Mouse (Mus musculus) heart, postnatal 25 days (tissue): ENCODE measurements around the gene H2-D1. TPM values are rescaled to one million over a fixed set of nuclear protein-coding genes. Genes with fewer than 3 reads are reported as not detected.

Source experiments
- DNase-seq: peaks from one replicate; pipeline ENCODE4 v3.0.0; 2022; ENCODE audit warnings: low spot score
- intact Hi-C: fragments of 180-260 bp; cut with DNase I; formaldehyde crosslinking; loops from one replicate; pipeline ENCODE4 v1.15.1; 2025
- total RNA-seq, 2 experiments: library from RNA; stranded (reverse); gene quantifications; 2 replicates each; pipeline ENCODE4 v1.2.3; 2021

Gene H2-D1
- total RNA-seq, 2 experiments from 2014 or later = 84.3 to 89.6 TPM

GRCm38 (mm10) chr17:35236996-35237395, 25.5 kb upstream of the H2-D1 start:
- DNase-seq = no peak
- intact Hi-C loops = loop anchor here (5.0 to 10.0 kb wide), 3 partner anchors 115 to 235 kb away; partner anchors contain the start of genes Csnk2b, Gpank1, Sapcd1 and Vars

- DNase-seq = no peak
These were observed 25.0 kb upstream of the H2-D1 start for GRCm38 (mm10) chr17:35237504-35237903.

GRCm38 (mm10) chr17:35239700-35240099, 22.8 kb upstream of the H2-D1 start:
- intact Hi-C loops = loop anchor here (5.0 to 10.0 kb wide), 3 partner anchors 117 to 237 kb away; partner anchors contain the start of genes Csnk2b, Gpank1, Sapcd1 and Vars
- no peak for DNase-seq

More at GRCm38 (mm10) chr17:35237504-35237903, 25.0 kb upstream of the H2-D1 start:
- intact Hi-C loops = loop anchor here (5.0 to 10.0 kb wide), 3 partner anchors 115 to 235 kb away; partner anchors contain the start of genes Csnk2b, Gpank1, Sapcd1 and Vars

GRCm38 (mm10) chr17:35240384-35241304, 21.9 kb upstream of the H2-D1 start:
- DNase-seq = no peak
- intact Hi-C loops = no loop called here

GRCm38 (mm10) chr17:35241305-35242014, 21.1 kb upstream of the H2-D1 start, which contains the start of gene Ddx39b:
Gene Ddx39b (plus strand): TSS chr17:35241746.
- intact Hi-C loops = no loop called here

GRCm38 (mm10) chr17:35242015-35242941, 20.3 kb upstream of the H2-D1 start:
- no peak for DNase-seq
- intact Hi-C loops = no loop called here

More at GRCm38 (mm10) chr17:35241305-35242014, 21.1 kb upstream of the H2-D1 start, which contains the start of gene Ddx39b:
- peak; percentile 94 for DNase-seq

- intact Hi-C loops = no loop called here
- no peak for DNase-seq
These were observed 19.4 kb upstream of the H2-D1 start for GRCm38 (mm10) chr17:35243086-35243485.

GRCm38 (mm10) chr17:35244999-35245398, 17.5 kb upstream of the H2-D1 start:
- intact Hi-C loops = no loop called here

GRCm38 (mm10) chr17:35245731-35246623, 16.6 kb upstream of the H2-D1 start:
- intact Hi-C loops = loop anchor here (2.0 kb wide), 1 partner anchor 61 kb away; no protein-coding TSS in a partner anchor
- no peak for DNase-seq

More at GRCm38 (mm10) chr17:35244999-35245398, 17.5 kb upstream of the H2-D1 start:
- DNase-seq = no peak

- intact Hi-C loops = loop anchor here (2.0 kb wide), 1 partner anchor 60 kb away; no protein-coding TSS in a partner anchor
- DNase-seq = no peak
These were observed 15.4 kb upstream of the H2-D1 start for GRCm38 (mm10) chr17:35247144-35247543.

- DNase-seq = no peak
- intact Hi-C loops = no loop called here
These were observed 13.5 kb upstream of the H2-D1 start for GRCm38 (mm10) chr17:35248986-35249385.

- intact Hi-C loops = no loop called here
- no peak for DNase-seq
These were observed 12.9 kb upstream of the H2-D1 start for GRCm38 (mm10) chr17:35249451-35250197.

- no peak for DNase-seq
- intact Hi-C loops = no loop called here
These were observed 12.0 kb upstream of the H2-D1 start for GRCm38 (mm10) chr17:35250348-35251120.

GRCm38 (mm10) chr17:35251162-35251719, 11.3 kb upstream of the H2-D1 start:
- intact Hi-C loops = no loop called here
- DNase-seq = no peak

- no peak for DNase-seq
- intact Hi-C loops = no loop called here
These were observed 10.5 kb upstream of the H2-D1 start for GRCm38 (mm10) chr17:35251981-35252380.

- intact Hi-C loops = no loop called here
- no peak for DNase-seq
These were observed 9.8 kb upstream of the H2-D1 start for GRCm38 (mm10) chr17:35252619-35253292.
